In genomic region chr9:15306398-15307119, GRCm38 (mm10) we compare ENCODE assay signal across 8 mouse cellular contexts. TPM values are rescaled to one million over a fixed set of nuclear protein-coding genes. Genes with fewer than 3 reads are reported as not detected.
DNase-seq lines count a peak whose midpoint lies in the region; ATAC-seq and TF ChIP-seq lines count a peak whose summit lies in the region.

4931406C07Rik (minus strand) TSS chr9:15306448.

- under 1% methylated on average over 35 of the region's 35 CpGs for WGBS in kidney, embryonic 15.5 days
- under 1% methylated on average over 35 of the region's 35 CpGs for WGBS in heart, embryonic 16.5 days
- WGBS in limb, embryonic 11.5 days, result 1% methylated on average over 35 of the region's 35 CpGs

- peak within 1 kb of the TSS; percentile 97 for H3K4me3 ChIP-seq in kidney, embryonic 15.5 days (replicated peaks)
- peak within 1 kb of the TSS; percentile 97 for H3K4me3 ChIP-seq in E14TG2a.4 (replicated peaks; ENCODE audit: low read length)
- peak within 1 kb of the TSS; percentile 95 for H3K4me3 ChIP-seq in heart, embryonic 16.5 days (ENCODE audit: low read length)
- H3K4me3 ChIP-seq in limb, embryonic 11.5 days (ENCODE audit: low read depth, low read length), result peak within 1 kb of the TSS; percentile 75

- H3K27me3 ChIP-seq in kidney, embryonic 15.5 days, result no peaks in the 10 kb centered on the region
- H3K27me3 ChIP-seq in E14TG2a.4 (ENCODE audit: insufficient read depth, low read length), result no peaks in the 10 kb centered on the region
- H3K27me3 ChIP-seq in heart, embryonic 16.5 days (ENCODE audit: control insufficient read depth, insufficient read depth, low read length), result no peaks in the 10 kb centered on the region
- no peaks in the 10 kb centered on the region for H3K27me3 ChIP-seq in limb, embryonic 11.5 days (ENCODE audit: control insufficient read depth, insufficient read depth, low read length)

- peak within 1 kb of the TSS; percentile 63 for H3K4me2 ChIP-seq in kidney, embryonic 15.5 days
- peak within 1 kb of the TSS; percentile 70 for H3K4me2 ChIP-seq in heart, embryonic 16.5 days (ENCODE audit: low read depth, low read length)
- H3K4me2 ChIP-seq in limb, embryonic 11.5 days (ENCODE audit: low read depth, severe bottlenecking), result peak within 1 kb of the TSS; percentile 68

- DNase-seq in kidney, postnatal 36 days, result no peak
- no peak for DNase-seq in limb, embryonic 11.5 days (ENCODE audit: low spot score)
- peak; percentile 28 for DNase-seq in retina, embryonic 14.5 days (ENCODE audit: low spot score)
- no peak for DNase-seq in spleen, adult 12 weeks (ENCODE audit: low spot score)

- H3K36me3 ChIP-seq in kidney, embryonic 15.5 days, result peaks cover 33% of the 10 kb centered on the region
- H3K36me3 ChIP-seq in E14TG2a.4 (ENCODE audit: insufficient read depth, low read length), result peaks cover 49% of the 10 kb centered on the region
- peaks cover 21% of the 10 kb centered on the region; the same call in 1 of the 2 replicates for H3K36me3 ChIP-seq in heart, embryonic 16.5 days (ENCODE audit: control insufficient read depth, insufficient read depth)
- H3K36me3 ChIP-seq in limb, embryonic 11.5 days (ENCODE audit: control insufficient read depth, insufficient read depth, low read length), result peaks cover 13% of the 10 kb centered on the region

- TF ChIP-seq CTCF in E14TG2a.4 (conservative IDR thresholded peaks at IDR 0.05; ENCODE audit: low read length), result no peak

- peak; percentile 85 for ATAC-seq in kidney, embryonic 15.5 days (replicated peaks; ENCODE audit: low FRiP score)
- ATAC-seq in common myeloid progenitor, adult 5-6 weeks (replicated peaks; ENCODE audit: low read depth, poor library complexity, severe bottlenecking), result no peak
- ATAC-seq in heart, embryonic 16.5 days (replicated peaks; ENCODE audit: extremely low read depth, insufficient read depth, low FRiP score), result peak; percentile 71
- peak; percentile 87 for ATAC-seq in limb, embryonic 11.5 days (ENCODE audit: insufficient number of reproducible peaks, low FRiP score, low TSS enrichment, low read depth)

- H3K4me1 ChIP-seq in kidney, embryonic 15.5 days, result peaks cover 36% of the 10 kb centered on the region
- peaks cover 53% of the 10 kb centered on the region for H3K4me1 ChIP-seq in E14TG2a.4 (replicated peaks; ENCODE audit: low read depth, low read length)
- H3K4me1 ChIP-seq in heart, embryonic 16.5 days (ENCODE audit: control insufficient read depth, insufficient read depth, low read length), result peaks cover 23% of the 10 kb centered on the region
- H3K4me1 ChIP-seq in limb, embryonic 11.5 days (ENCODE audit: control insufficient read depth, insufficient read depth, low read length), result peaks cover 9% of the 10 kb centered on the region

- H3K9me3 ChIP-seq in kidney, embryonic 15.5 days (replicated peaks), result no peaks in the 10 kb centered on the region
- H3K9me3 ChIP-seq in E14TG2a.4 (ENCODE audit: low read length), result no peaks in the 10 kb centered on the region
- no peaks in the 10 kb centered on the region for H3K9me3 ChIP-seq in heart, embryonic 16.5 days (replicated peaks; ENCODE audit: control insufficient read depth, low read length)
- H3K9me3 ChIP-seq in limb, embryonic 11.5 days (ENCODE audit: control insufficient read depth, low read length), result no peaks in the 10 kb centered on the region

- H3K27ac ChIP-seq in kidney, embryonic 15.5 days, result peak within 1 kb of the TSS; percentile 95
- H3K27ac ChIP-seq in heart, embryonic 16.5 days (ENCODE audit: low read length), result peak within 1 kb of the TSS; percentile 96
- peak within 1 kb of the TSS; percentile 92 for H3K27ac ChIP-seq in limb, embryonic 11.5 days (replicated peaks; ENCODE audit: low read depth, low read length)

- peak within 1 kb of the TSS; percentile 99 for H3K9ac ChIP-seq in kidney, embryonic 15.5 days
- peak within 1 kb of the TSS; percentile 95 for H3K9ac ChIP-seq in heart, embryonic 16.5 days (ENCODE audit: low read length)
- H3K9ac ChIP-seq in limb, embryonic 11.5 days (ENCODE audit: low read length), result peak within 1 kb of the TSS; percentile 98

RNA-seq across cellular contexts. Expression of gene 4931406C07Rik, which starts in this region (rescaled TPM):
- 18.2 and 20.7 TPM in 2 replicates for polyA plus RNA-seq in kidney, embryonic 15.5 days (2015; fragmentation: Nextera tagmentation; extraction: Ambion mirVana)
- 14.8 and 18.2 TPM in 2 replicates for total RNA-seq in common myeloid progenitor, adult 5-6 weeks (2017)
- 5.1 and 6.2 TPM in 2 replicates for polyA plus RNA-seq in heart, embryonic 16.5 days (2015; fragmentation: Nextera tagmentation; extraction: Ambion mirVana)
- polyA plus RNA-seq in limb, embryonic 11.5 days (2014; fragmentation: Nextera tagmentation; extraction: Ambion mirVana), result 6.6 and 7.5 TPM in 2 replicates
